Comparison of ENCODE assay signal across 14 mouse cellular contexts in genomic region chr7:44461503-44462217, GRCm38 (mm10). TPM values are rescaled to one million over a fixed set of nuclear protein-coding genes. Genes with fewer than 3 reads are reported as not detected.
DNase-seq lines count a peak whose midpoint lies in the region; ATAC-seq lines count a peak whose summit lies in the region.
"Had no signal": no experiment of that assay in that cellular context is flagged by ENCODE, and none has a peak within 500 bp of the region (broad histone marks: within the 10 kb centered on the region; RNA-seq: fewer than 3 reads in every experiment).

No protein-coding gene starts in this region.

- H3K4me3 ChIP-seq in heart, embryonic 14.5 days (ENCODE audit: control insufficient read depth in 1 of 2, insufficient read depth in 1 of 2, low read depth in 1 of 2, low read length in 2 of 2), result no peak overlapping the region
- no peak overlapping the region for H3K4me3 ChIP-seq in midbrain, embryonic 13.5 days (replicated peaks)
- no peak overlapping the region for H3K4me3 ChIP-seq in midbrain, embryonic 15.5 days
- no peak overlapping the region for H3K4me3 ChIP-seq in limb, embryonic 13.5 days
- H3K4me3 ChIP-seq: forebrain, embryonic 12.5 days had no signal

- H3K4me1 ChIP-seq in heart, embryonic 14.5 days (ENCODE audit: control insufficient read depth in 2 of 2, insufficient read depth in 2 of 2, low read length in 2 of 2), result peaks cover 8 to 10% of the 10 kb centered on the region in 2 experiments; a peak in 3 of 4 replicates
- H3K4me1 ChIP-seq in midbrain, embryonic 13.5 days (replicated peaks), result peaks cover 47% of the 10 kb centered on the region
- peaks cover 39% of the 10 kb centered on the region for H3K4me1 ChIP-seq in midbrain, embryonic 15.5 days
- H3K4me1 ChIP-seq in limb, embryonic 13.5 days, result peaks cover 9% of the 10 kb centered on the region

- 65% methylated on average over 54 of the region's 57 CpGs for WGBS in heart, embryonic 14.5 days
- WGBS in midbrain, embryonic 13.5 days, result 76% methylated on average over 50 of the region's 57 CpGs
- WGBS in midbrain, embryonic 15.5 days, result 80% methylated on average over 53 of the region's 57 CpGs
- 48% methylated on average over 57 of the region's 57 CpGs for WGBS in limb, embryonic 13.5 days

- H3K9ac ChIP-seq in heart, embryonic 14.5 days (ENCODE audit: low read length), result no peak overlapping the region
- peak overlapping the region; percentile 52 for H3K9ac ChIP-seq in midbrain, embryonic 13.5 days (replicated peaks)
- no peak overlapping the region for H3K9ac ChIP-seq in midbrain, embryonic 15.5 days
- H3K9ac ChIP-seq in limb, embryonic 13.5 days, result no peak overlapping the region
- H3K9ac ChIP-seq: forebrain, embryonic 12.5 days had no signal

- no peak overlapping the region for H3K27ac ChIP-seq in heart, embryonic 14.5 days (replicated peaks in 1 of 2; ENCODE audit: control insufficient read depth in 1 of 2, insufficient read depth in 1 of 2, low read depth in 2 of 2, low read length in 2 of 2)
- no peak overlapping the region for H3K27ac ChIP-seq in midbrain, embryonic 13.5 days
- no peak overlapping the region for H3K27ac ChIP-seq in midbrain, embryonic 15.5 days
- no peak overlapping the region for H3K27ac ChIP-seq in limb, embryonic 13.5 days

- no peak for DNase-seq in heart, postnatal 4 days
- DNase-seq in cerebellum, adult 9-10 months, result peak; percentile 44
- no peak for DNase-seq in left cerebral cortex, postnatal 25 days (ENCODE audit: low spot score in 2 of 2)
- DNase-seq in adrenal gland, postnatal 25 days, result no peak
- DNase-seq: thymus, postnatal 36 days had no signal

- intact Hi-C loops in left cerebral cortex, postnatal 25 days (cut with DNase I), result loop anchor here (2.0 kb wide), 1 partner anchor 17 kb away; no protein-coding TSS in a partner anchor

- peaks cover 27% of the 10 kb centered on the region for H3K27me3 ChIP-seq in heart, embryonic 14.5 days (ENCODE audit: control insufficient read depth, insufficient read depth, low read length)
- peaks cover 10% of the 10 kb centered on the region; the same call in 1 of the 2 replicates for H3K27me3 ChIP-seq in midbrain, embryonic 13.5 days
- no peaks in the 10 kb centered on the region for H3K27me3 ChIP-seq in midbrain, embryonic 15.5 days (replicated peaks)
- peaks cover 87% of the 10 kb centered on the region for H3K27me3 ChIP-seq in limb, embryonic 13.5 days

- no peaks in the 10 kb centered on the region for H3K9me3 ChIP-seq in heart, embryonic 14.5 days (ENCODE audit: control insufficient read depth, low read length)
- H3K9me3 ChIP-seq in midbrain, embryonic 13.5 days, result no peaks in the 10 kb centered on the region
- no peaks in the 10 kb centered on the region for H3K9me3 ChIP-seq in midbrain, embryonic 15.5 days
- 0 out of 2 replicates have a peak, but pooled peaks cover 8% of the 10 kb centered on the region for H3K9me3 ChIP-seq in limb, embryonic 13.5 days
- H3K9me3 ChIP-seq: forebrain, embryonic 12.5 days had no signal

- H3K4me2 ChIP-seq in heart, embryonic 14.5 days (ENCODE audit: low read length), result peak overlapping the region; percentile 62; the same call in 1 of the 2 replicates
- H3K4me2 ChIP-seq in midbrain, embryonic 13.5 days (replicated peaks), result no peak overlapping the region
- H3K4me2 ChIP-seq in midbrain, embryonic 15.5 days, result no peak overlapping the region
- H3K4me2 ChIP-seq in limb, embryonic 13.5 days (replicated peaks), result peak overlapping the region; percentile 65; the same call in 1 of the 2 replicates

- ATAC-seq in heart, embryonic 14.5 days (ENCODE audit: insufficient number of reproducible peaks, insufficient read depth, low FRiP score, low read depth), result no peak
- ATAC-seq in midbrain, embryonic 13.5 days, result no peak
- no peak for ATAC-seq in midbrain, embryonic 15.5 days (replicated peaks)
- ATAC-seq in limb, embryonic 13.5 days (ENCODE audit: low FRiP score, low read depth), result no peak; the same call in 1 of the 2 replicates

- H3K36me3 ChIP-seq in heart, embryonic 14.5 days (ENCODE audit: control insufficient read depth, insufficient read depth, low read length), result peaks cover 24% of the 10 kb centered on the region
- H3K36me3 ChIP-seq in midbrain, embryonic 13.5 days, result peaks cover 77% of the 10 kb centered on the region
- peaks cover 51% of the 10 kb centered on the region for H3K36me3 ChIP-seq in midbrain, embryonic 15.5 days (replicated peaks)
- peaks cover 8% of the 10 kb centered on the region; the same call in 1 of the 2 replicates for H3K36me3 ChIP-seq in limb, embryonic 13.5 days

RNA-seq across cellular contexts. Expression of gene Aspdh, which starts 3.5 kb away (rescaled TPM):
- polyA plus RNA-seq in heart, embryonic 14.5 days (2014; fragmentation: Nextera tagmentation; extraction: Ambion mirVana), result 0.34 and 1.4 TPM in 2 replicates
- 1 to 10 TPM; 2.2 TPM for total RNA-seq in heart, postnatal 4 days (2021)
- polyA plus RNA-seq in midbrain, embryonic 13.5 days (2015; fragmentation: Nextera tagmentation; extraction: Ambion mirVana), result 8.6 and 10.8 TPM in 2 replicates
- polyA plus RNA-seq in midbrain, embryonic 15.5 days (2015; fragmentation: Nextera tagmentation; extraction: Ambion mirVana), result 5.8 and 6.0 TPM in 2 replicates
- polyA plus RNA-seq in limb, embryonic 13.5 days (2015; fragmentation: Nextera tagmentation; extraction: Ambion mirVana), result 0.36 TPM in 1 of 2 replicates, not detected in the other
- total RNA-seq in left cerebral cortex, postnatal 25 days (2021), result 10 to 100 TPM in 1 of 2 experiments, 1 to 10 TPM in 1; 9.6 to 10.1 TPM
- 0.61 and 1.9 TPM in 2 replicates for total RNA-seq in adrenal gland, postnatal 25 days (2021)
- total RNA-seq: common myeloid progenitor, adult 5-6 weeks; ES-E14; granulocyte monocyte progenitor cell, adult 5-6 weeks had no signal
- polyA plus RNA-seq: intestine, embryonic 14.5 days had no signal

RNA-seq across cellular contexts. Expression of gene Josd2, which starts 6.1 kb away (rescaled TPM):
- polyA plus RNA-seq in heart, embryonic 14.5 days (2014; fragmentation: Nextera tagmentation; extraction: Ambion mirVana), result 128 and 131 TPM in 2 replicates
- total RNA-seq in heart, postnatal 4 days (2021), result 10 to 100 TPM; 71.8 to 81.4 TPM
- 41.6 and 44.8 TPM in 2 replicates for polyA plus RNA-seq in midbrain, embryonic 13.5 days (2015; fragmentation: Nextera tagmentation; extraction: Ambion mirVana)
- polyA plus RNA-seq in midbrain, embryonic 15.5 days (2015; fragmentation: Nextera tagmentation; extraction: Ambion mirVana), result 38.8 and 42.2 TPM in 2 replicates
- polyA plus RNA-seq in limb, embryonic 13.5 days (2015; fragmentation: Nextera tagmentation; extraction: Ambion mirVana), result 87.7 and 91.3 TPM in 2 replicates
- 10 to 100 TPM; 73.6 to 86.0 TPM for total RNA-seq in left cerebral cortex, postnatal 25 days (2021)
- total RNA-seq in adrenal gland, postnatal 25 days (2021), result 43.9 and 49.2 TPM in 2 replicates

RNA-seq across cellular contexts. Expression of gene Lrrc4b, which starts 32.8 kb away (rescaled TPM):
- 4.1 and 4.5 TPM in 2 replicates for polyA plus RNA-seq in heart, embryonic 14.5 days (2014; fragmentation: Nextera tagmentation; extraction: Ambion mirVana)
- 10 to 100 TPM; 50.2 to 51.9 TPM for total RNA-seq in heart, postnatal 4 days (2021)
- polyA plus RNA-seq in midbrain, embryonic 13.5 days (2015; fragmentation: Nextera tagmentation; extraction: Ambion mirVana), result 15.7 and 16.4 TPM in 2 replicates
- 16.7 and 18.1 TPM in 2 replicates for polyA plus RNA-seq in midbrain, embryonic 15.5 days (2015; fragmentation: Nextera tagmentation; extraction: Ambion mirVana)
- 1.00 and 1.2 TPM in 2 replicates for polyA plus RNA-seq in limb, embryonic 13.5 days (2015; fragmentation: Nextera tagmentation; extraction: Ambion mirVana)
- total RNA-seq in left cerebral cortex, postnatal 25 days (2021), result 100 to 1,000 TPM; 268 to 278 TPM
- 4.3 and 5.8 TPM in 2 replicates for total RNA-seq in adrenal gland, postnatal 25 days (2021)
- total RNA-seq: common myeloid progenitor, adult 5-6 weeks; granulocyte monocyte progenitor cell, adult 5-6 weeks had no signal

RNA-seq across cellular contexts. Expression of gene Emc10, which starts 34.7 kb away (rescaled TPM):
- 101 and 114 TPM in 2 replicates for polyA plus RNA-seq in heart, embryonic 14.5 days (2014; fragmentation: Nextera tagmentation; extraction: Ambion mirVana)
- total RNA-seq in heart, postnatal 4 days (2021), result 10 to 100 TPM; 91.4 to 93.4 TPM
- 118 and 129 TPM in 2 replicates for polyA plus RNA-seq in midbrain, embryonic 13.5 days (2015; fragmentation: Nextera tagmentation; extraction: Ambion mirVana)
- polyA plus RNA-seq in midbrain, embryonic 15.5 days (2015; fragmentation: Nextera tagmentation; extraction: Ambion mirVana), result 145 and 162 TPM in 2 replicates
- polyA plus RNA-seq in limb, embryonic 13.5 days (2015; fragmentation: Nextera tagmentation; extraction: Ambion mirVana), result 104 and 106 TPM in 2 replicates
- total RNA-seq in left cerebral cortex, postnatal 25 days (2021), result 100 to 1,000 TPM; 165 to 173 TPM
- total RNA-seq in adrenal gland, postnatal 25 days (2021), result 83.9 and 97.6 TPM in 2 replicates

RNA-seq across cellular contexts. Expression of gene Fam71e1, which starts 34.7 kb away (rescaled TPM):
- 8.7 and 9.2 TPM in 2 replicates for polyA plus RNA-seq in heart, embryonic 14.5 days (2014; fragmentation: Nextera tagmentation; extraction: Ambion mirVana)
- total RNA-seq in heart, postnatal 4 days (2021), result 1 to 10 TPM; 6.3 to 6.7 TPM
- polyA plus RNA-seq in midbrain, embryonic 13.5 days (2015; fragmentation: Nextera tagmentation; extraction: Ambion mirVana), result 43.0 and 46.1 TPM in 2 replicates
- polyA plus RNA-seq in midbrain, embryonic 15.5 days (2015; fragmentation: Nextera tagmentation; extraction: Ambion mirVana), result 30.1 and 36.6 TPM in 2 replicates
- 22.4 and 22.9 TPM in 2 replicates for polyA plus RNA-seq in limb, embryonic 13.5 days (2015; fragmentation: Nextera tagmentation; extraction: Ambion mirVana)
- total RNA-seq in left cerebral cortex, postnatal 25 days (2021), result 10 to 100 TPM; 17.4 to 18.9 TPM
- 12.3 and 17.5 TPM in 2 replicates for total RNA-seq in adrenal gland, postnatal 25 days (2021)
- total RNA-seq: common myeloid progenitor, adult 5-6 weeks had no signal

Comparison
In these comparisons a context has a peak if more than half of its experiments do, and no peak if none do; other contexts are left out.
1. H3K4me2 ChIP-seq: peak in heart, embryonic 14.5 days (single experiment) and limb, embryonic 13.5 days (single experiment); none in midbrain, embryonic 13.5 days (single experiment) and midbrain, embryonic 15.5 days (single experiment).